Mouse (Mus musculus): ENCODE measurements at regions not wholly inside any gene's neighbourhood (a gene's known extent, or its start where the extent isn't known, plus 50 kb on each side); places are given as distances from the start of the nearest gene placed in this dataset.

GRCm38 (mm10) chr4:139907366-139907765 lies 60.5 kb downstream of the Klhdc7a start:
- DNase-seq (ENCODE audit: low read depth, low spot score): no peak

GRCm38 (mm10) chr4:139906176-139906575 lies 61.6 kb downstream of the Klhdc7a start:
- peak; percentile 73 for DNase-seq (ENCODE audit: low read depth, low spot score)

DNA sequence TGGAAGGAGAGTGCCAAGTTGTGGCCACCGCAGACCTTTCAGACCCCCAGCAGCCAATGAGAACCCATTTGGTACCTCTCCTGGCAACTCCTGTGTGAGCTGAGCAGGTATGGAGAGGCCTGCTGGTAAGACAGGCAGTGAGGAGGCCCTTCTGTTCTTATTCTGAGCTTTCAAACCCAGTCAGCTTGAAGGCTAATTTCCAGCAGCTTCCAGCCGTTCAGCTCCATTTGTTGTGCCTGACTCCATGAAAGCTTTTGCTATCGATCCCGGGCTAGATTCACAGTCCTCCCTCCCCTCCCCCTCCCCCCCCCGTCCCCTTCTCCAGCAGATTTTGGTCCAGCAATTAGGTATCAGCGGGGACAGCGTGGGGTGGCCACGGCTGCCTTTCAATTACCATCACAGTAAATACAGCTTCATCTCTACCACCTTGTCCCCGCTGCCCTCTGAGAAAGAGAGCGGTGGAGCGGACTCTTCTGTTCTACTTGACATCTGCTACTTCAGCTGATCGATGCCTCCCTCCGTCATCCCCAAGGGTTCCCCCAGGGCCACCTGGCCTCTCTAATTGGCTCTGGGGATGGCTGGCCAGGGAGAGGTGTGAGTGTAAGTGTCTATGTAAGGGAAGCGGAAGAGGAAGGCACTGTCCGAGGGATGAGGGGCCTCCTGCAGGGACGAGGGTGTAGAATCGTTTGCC lies 62.6 kb downstream of the Klhdc7a start:
- no peak for DNase-seq (ENCODE audit: low read depth, low spot score)

DNA sequence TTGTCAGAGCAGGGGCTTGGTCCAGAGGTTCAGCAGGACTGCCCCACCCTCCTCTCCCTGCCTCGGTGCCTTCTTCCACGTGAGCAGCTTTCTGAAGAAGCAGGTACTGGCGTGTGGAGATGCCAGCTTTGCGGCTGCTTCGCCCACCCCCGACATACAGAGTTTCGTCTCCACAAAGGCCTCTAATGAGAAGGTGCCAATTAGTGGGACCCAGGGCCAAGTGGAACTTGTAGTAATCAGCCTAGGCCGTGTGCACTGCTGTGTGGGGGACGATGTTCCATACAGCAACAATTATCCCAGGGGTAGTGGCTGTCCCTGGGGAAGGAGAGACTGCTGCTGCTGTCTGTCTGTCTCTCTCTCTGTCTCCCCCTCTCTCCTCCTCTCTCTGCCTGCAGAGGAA lies 66.6 kb upstream of the Pax7 start:
- DNase-seq (ENCODE audit: low read depth, low spot score): no peak

DNA sequence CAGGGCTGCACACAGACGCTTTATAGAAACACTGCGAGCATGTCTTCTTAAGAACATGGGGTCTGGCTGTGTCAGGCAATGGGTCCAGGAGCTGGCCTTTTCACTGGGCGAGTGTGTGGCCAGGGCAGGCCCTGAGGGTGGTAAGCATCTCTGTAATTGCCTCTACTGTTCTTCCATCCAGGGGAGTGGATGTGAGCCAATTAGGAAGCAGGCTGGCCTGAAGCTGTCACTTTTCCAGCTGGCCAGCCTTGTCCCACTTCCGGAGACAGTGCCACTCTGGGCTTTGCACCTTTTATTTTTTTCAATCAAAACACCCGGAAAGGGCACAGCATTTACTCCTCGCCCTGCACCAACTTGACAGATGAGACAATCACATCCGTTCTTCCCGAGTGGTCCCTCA lies 66.1 kb upstream of the Pax7 start:
- no peak for DNase-seq (ENCODE audit: low read depth, low spot score)

DNA sequence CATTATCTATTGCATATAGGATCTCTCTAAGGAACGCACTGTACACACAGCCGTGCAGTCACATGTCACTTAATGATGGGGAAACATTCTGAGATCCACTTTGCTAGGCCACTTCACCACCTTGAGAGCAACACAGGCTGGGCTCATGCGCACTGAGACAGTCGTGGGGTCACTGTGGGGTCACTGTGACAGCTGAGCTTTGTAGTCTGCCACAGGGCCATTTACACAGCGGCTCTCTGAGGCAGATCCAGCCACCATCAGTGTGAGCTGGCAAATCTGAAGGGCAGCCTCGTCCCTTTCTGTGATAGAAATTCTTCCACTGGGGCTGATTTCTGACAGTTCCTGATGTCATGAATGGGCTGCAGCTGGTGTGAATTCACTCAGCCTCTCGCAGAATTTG lies 59.4 kb upstream of the Pax7 start:
- DNase-seq (ENCODE audit: low read depth, low spot score): no peak

GRCm38 (mm10) chr4:139889013-139889412 lies 55.7 kb upstream of the Pax7 start:
- DNase-seq (ENCODE audit: low read depth, low spot score): no peak
